Mouse (Mus musculus) heart, adult 2 months (tissue): ENCODE data around the gene Sun1. TPM values are rescaled to one million over a fixed set of nuclear protein-coding genes. Genes with fewer than 3 reads are reported as not detected.
A peak's percentile ranks its signal among the peaks of the same experiment; 100 is the strongest.

Experiments
- DNase-seq, 2 experiments: peaks; one replicate each; pipeline ENCODE4 v3.0.0; 2021
- H3K27ac ChIP-seq: fragments of 200-600 bp; 2 replicates; pipeline ENCODE4 v1.8.1; 2022
- H3K27me3 ChIP-seq: fragments of 200-500 bp; 2 replicates; pipeline ENCODE4 v1.6.1; 2012; ENCODE audit warnings: mild to moderate bottlenecking, low read length, inconsistent platforms, mixed read lengths; ENCODE audit not compliant: control insufficient read depth, insufficient read depth
- H3K36me3 ChIP-seq: fragments of 200-500 bp; 2 replicates; pipeline ENCODE4 v1.6.1; 2012; ENCODE audit warnings: low read length, inconsistent platforms; ENCODE audit not compliant: control insufficient read depth, insufficient read depth
- H3K4me1 ChIP-seq: fragments of 200-500 bp; 2 replicates; pipeline ENCODE4 v1.6.1; 2011; ENCODE audit warnings: low read length; ENCODE audit not compliant: control insufficient read depth, insufficient read depth
- H3K4me3 ChIP-seq: fragments of 200-600 bp; 2 replicates; pipeline ENCODE4 v1.8.1; 2022
- H3K79me2 ChIP-seq: fragments of 200-500 bp; replicated peaks from 2 replicates; pipeline ENCODE4 v1.6.1; 2012; ENCODE audit warnings: mild to moderate bottlenecking, inconsistent platforms, low read length, moderate library complexity, mixed read lengths; ENCODE audit not compliant: control insufficient read depth, insufficient read depth
- H3K9ac ChIP-seq: fragments of 200-500 bp; 2 replicates; pipeline ENCODE4 v1.6.1; 2012; ENCODE audit warnings: low read depth, mild to moderate bottlenecking, control low read depth, inconsistent platforms, low read length, mixed read lengths
- CTCF ChIP-seq: fragments of 200-600 bp; IDR thresholded peaks from 2 replicates; pipeline ENCODE4 v1.8.1; 2022; ENCODE audit warnings: antibody characterized with exemption, mild to moderate bottlenecking, moderate library complexity
- EP300 ChIP-seq: fragments of 200-500 bp; IDR thresholded peaks from 2 replicates; pipeline ENCODE4 v1.6.1; 2011; ENCODE audit warnings: low read depth, low read length, control low read depth; ENCODE audit not compliant: insufficient read depth
- POLR2A ChIP-seq: fragments of 200-500 bp; IDR thresholded peaks from 2 replicates; pipeline ENCODE4 v1.6.1; 2011; ENCODE audit warnings: mild to moderate bottlenecking, low read depth, low read length, control low read depth; ENCODE audit not compliant: insufficient read depth
- whole genome bisulfite sequencing: fragments of 180-500 bp; shearing (Covaris S2); methylation state at CpG from one replicate; pipeline ENCODE4 v1.1.7; 2018; 5-methylcytosine and 5-hydroxymethylcytosine counted together
- intact Hi-C: fragments of 180-260 bp; cut with DNase I; formaldehyde crosslinking; loops from one replicate; pipeline ENCODE4 v1.15.1; 2025
- polyA plus RNA-seq: library from polyadenylated mRNA; depleted of rRNA; stranded (reverse); fragments of >200 nt; gene quantifications from 2 replicates; pipeline ENCODE4 v1.2.3, GENCODE M21; 2012
- total RNA-seq, 2 experiments: library from RNA; stranded (reverse); gene quantifications; 2 replicates each; pipeline ENCODE4 v1.2.3; 2021

Sun1 gene
- total and polyA plus RNA-seq, 3 experiments, result 34.1 to 50.3 (median 45.9) TPM

DNA sequence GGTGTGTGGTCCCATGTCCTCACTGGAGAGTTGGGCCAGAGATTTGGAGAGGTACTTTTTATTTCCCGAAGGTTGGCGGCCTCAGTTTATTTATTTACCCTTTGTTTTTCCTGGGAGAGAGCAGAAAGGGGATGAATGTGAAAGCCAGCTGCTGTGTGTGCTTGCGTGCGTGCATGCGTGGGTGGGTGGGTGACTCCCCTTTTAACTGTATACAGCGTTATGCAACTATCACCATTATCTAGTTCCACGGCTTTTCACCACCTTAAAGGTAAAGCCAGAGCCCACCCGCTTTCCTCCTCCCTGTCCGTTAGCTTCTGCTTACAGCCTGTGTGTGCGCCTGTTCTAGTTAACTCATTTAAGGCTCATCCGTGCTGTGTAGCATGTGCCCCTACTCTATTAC lies 1.7 kb downstream of the Sun1 start:
- Histone ChIP-seq H3K36me3 (no peaks in the 10 kb centered on the region), H3K79me2 (peaks cover 7% of the 10 kb centered on the region), H3K4me3 (no peak overlapping the region), H3K27me3 (no peaks in the 10 kb centered on the region), H3K27ac (no peak overlapping the region), H3K4me1 (peaks cover 11% of the 10 kb centered on the region), H3K9ac (no peak overlapping the region)
- WGBS, result 85% methylated on average over 11 of the region's 11 CpGs
- intact Hi-C loops, result no loop called here
- DNase-seq, result no peak
- no peak for TF ChIP-seq CTCF
- TF ChIP-seq POLR2A, result no peak
- no peak for TF ChIP-seq EP300

- TF ChIP-seq CTCF (no peak), EP300 (no peak)
- DNase-seq, result no peak
- no peak overlapping the region for H3K27ac ChIP-seq
- no peak overlapping the region for H3K9ac ChIP-seq
- H3K27me3 ChIP-seq, result no peaks in the 10 kb centered on the region
- peaks cover 12% of the 10 kb centered on the region for H3K79me2 ChIP-seq
- H3K4me1 ChIP-seq, result peaks cover 8% of the 10 kb centered on the region
- no peak overlapping the region for H3K4me3 ChIP-seq
- no peaks in the 10 kb centered on the region for H3K36me3 ChIP-seq
- 59% methylated on average over 5 of the region's 5 CpGs for WGBS
- intact Hi-C loops, result no loop called here
Observed at GRCm38 (mm10) chr5:139203312-139203711, 2.9 kb downstream of the Sun1 start.

- DNase-seq, result no peak
- intact Hi-C loops, result no loop called here
- 53% methylated on average over 4 of the region's 4 CpGs for WGBS
- Histone ChIP-seq H3K4me1 (peaks cover 4% of the 10 kb centered on the region), H3K27ac (no peak overlapping the region), H3K27me3 (no peaks in the 10 kb centered on the region), H3K9ac (no peak overlapping the region), H3K36me3 (0 out of 2 replicates have a peak, but pooled peaks cover 4% of the 10 kb centered on the region), H3K4me3 (no peak overlapping the region), H3K79me2 (peaks cover 12% of the 10 kb centered on the region)
- no peak for TF ChIP-seq POLR2A
- no peak for TF ChIP-seq EP300
- no peak for TF ChIP-seq CTCF
Observed at GRCm38 (mm10) chr5:139206081-139206480, 5.6 kb downstream of the Sun1 start.

GRCm38 (mm10) chr5:139206525-139206924 lies 6.1 kb downstream of the Sun1 start:
- intact Hi-C loops, result no loop called here
- TF ChIP-seq EP300 (no peak), POLR2A (no peak), CTCF (no peak)

DNA sequence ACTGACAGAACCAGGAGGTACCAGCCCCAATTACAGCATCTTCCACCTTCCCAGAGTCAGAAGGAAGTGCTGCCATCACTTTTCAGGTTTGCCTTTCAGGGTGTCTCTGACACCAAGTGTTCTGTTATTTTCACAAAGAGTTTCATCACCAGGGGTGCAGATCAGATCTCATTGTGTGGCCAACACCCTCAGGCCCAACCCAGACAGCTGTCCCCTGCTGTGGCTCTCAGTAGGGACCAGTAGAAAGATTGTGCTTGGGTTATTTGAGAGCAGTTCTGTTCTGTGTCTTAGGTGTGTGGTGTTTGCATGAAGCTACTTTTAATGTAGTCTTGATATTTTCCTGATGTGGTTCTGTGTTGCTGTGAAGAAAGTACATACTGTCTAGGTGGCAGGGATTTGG lies 7.7 kb downstream of the Sun1 start:
- TF ChIP-seq CTCF, result no peak
- no peak for TF ChIP-seq POLR2A
- TF ChIP-seq EP300, result no peak
- Histone ChIP-seq H3K9ac (no peak overlapping the region), H3K36me3 (0 out of 2 replicates have a peak, but pooled peaks cover 4% of the 10 kb centered on the region), H3K79me2 (peaks cover 14% of the 10 kb centered on the region), H3K4me1 (peaks cover 1% of the 10 kb centered on the region), H3K4me3 (no peak overlapping the region), H3K27ac (no peak overlapping the region), H3K27me3 (no peaks in the 10 kb centered on the region)
- no peak for DNase-seq
- intact Hi-C loops, result no loop called here

More at GRCm38 (mm10) chr5:139206525-139206924, 6.1 kb downstream of the Sun1 start:
- Histone ChIP-seq H3K27ac (no peak overlapping the region), H3K9ac (no peak overlapping the region), H3K27me3 (no peaks in the 10 kb centered on the region), H3K4me3 (no peak overlapping the region), H3K36me3 (0 out of 2 replicates have a peak, but pooled peaks cover 4% of the 10 kb centered on the region), H3K79me2 (peaks cover 12% of the 10 kb centered on the region), H3K4me1 (peaks cover under 1% of the 10 kb centered on the region)
- no peak for DNase-seq
- 70% methylated on average over 7 of the region's 7 CpGs for WGBS

DNA sequence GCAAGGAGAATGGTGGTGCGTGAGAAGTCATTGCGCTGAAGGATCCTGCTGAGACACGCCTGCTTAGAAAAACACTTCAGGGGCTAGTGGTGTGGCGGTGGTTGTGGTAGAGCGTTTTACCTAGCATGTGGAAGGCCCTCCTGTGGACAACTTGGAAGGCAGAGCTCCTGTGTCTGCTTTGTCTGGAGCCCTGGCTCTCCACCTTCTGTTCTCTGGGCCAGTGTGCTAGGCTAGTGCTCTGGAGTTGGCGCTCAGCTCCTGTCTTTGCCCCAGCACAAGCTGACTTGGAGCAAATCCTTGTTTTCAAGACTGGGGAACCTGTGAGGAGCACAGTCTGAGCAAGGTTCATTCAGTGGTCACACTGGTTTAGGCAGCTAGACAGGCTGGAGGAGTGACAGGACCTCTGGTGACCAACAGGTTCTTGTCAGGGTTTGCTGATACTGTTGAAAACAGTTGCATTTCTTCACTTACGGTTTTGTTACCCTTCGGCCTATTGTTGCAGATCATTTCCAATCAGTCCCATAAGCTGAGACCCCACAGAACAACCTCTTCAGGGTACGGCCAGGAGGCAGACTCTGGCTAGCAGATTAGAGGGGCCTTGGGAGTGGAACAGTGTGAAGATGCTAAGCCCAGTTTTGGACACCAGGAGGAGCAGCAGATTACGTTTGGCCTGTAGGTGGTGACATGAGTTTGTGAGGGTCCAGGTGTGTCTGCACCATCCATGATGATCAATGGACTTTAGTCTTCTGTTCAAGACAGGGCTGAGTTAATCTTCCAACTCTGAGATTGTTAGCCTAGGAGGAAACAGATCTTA lies 8.6 kb downstream of the Sun1 start:
- WGBS, result 88% methylated on average over 10 of the region's 10 CpGs
- Histone ChIP-seq H3K79me2 (peaks cover 16% of the 10 kb centered on the region), H3K36me3 (0 out of 2 replicates have a peak, but pooled peaks cover 4% of the 10 kb centered on the region), H3K27ac (no peak overlapping the region), H3K9ac (no peak overlapping the region), H3K4me1 (peaks cover 1% of the 10 kb centered on the region), H3K27me3 (no peaks in the 10 kb centered on the region), H3K4me3 (no peak overlapping the region)
- no peak for DNase-seq
- intact Hi-C loops, result no loop called here
- peak; percentile 56 for TF ChIP-seq CTCF
- no peak for TF ChIP-seq EP300
